ENCODE assay signal across 16 mouse cellular contexts in the genomic region with DNA sequence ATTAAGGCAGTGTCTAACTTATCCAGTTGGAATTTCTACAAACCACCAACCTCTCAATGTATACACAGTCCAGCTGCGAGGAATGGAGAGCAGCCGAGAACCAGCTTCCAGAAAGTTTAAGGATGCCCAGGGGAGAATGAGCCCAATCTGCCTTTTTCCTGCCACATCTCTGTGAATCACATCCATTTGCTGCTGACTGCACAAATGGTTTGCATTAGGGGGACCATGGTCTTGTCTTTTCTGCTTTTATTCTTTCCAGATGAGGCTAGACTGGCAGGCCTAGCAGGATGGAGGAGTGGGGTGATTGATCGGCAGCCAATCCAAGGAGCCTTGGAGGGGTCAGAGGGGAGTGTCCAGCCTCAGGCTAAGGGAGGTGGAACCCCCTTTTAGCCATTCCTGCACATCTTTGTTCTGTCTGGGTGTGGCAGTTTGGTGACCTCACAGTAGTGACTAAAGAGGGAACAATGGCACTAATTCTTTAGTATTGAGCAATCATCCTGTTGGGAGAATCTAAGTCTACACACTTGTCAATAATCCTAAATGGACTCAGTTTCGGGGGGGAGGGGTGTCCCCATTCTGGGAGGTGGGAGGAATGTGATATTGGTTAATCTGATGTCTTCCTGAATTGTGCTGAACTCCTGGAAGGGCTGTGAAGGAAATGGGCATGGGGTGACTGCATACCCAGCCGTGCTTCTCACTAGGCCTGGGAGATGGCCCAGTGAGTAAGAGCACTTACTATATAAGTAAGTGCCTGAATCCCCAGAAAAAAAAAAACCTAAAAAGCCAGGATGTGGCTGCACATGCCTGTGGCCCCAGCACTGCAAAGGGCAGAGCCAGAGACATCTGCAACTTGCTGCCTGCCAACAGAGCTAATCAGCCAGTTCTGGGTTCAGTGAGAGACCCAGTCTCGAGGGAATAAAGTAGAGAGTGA. TPM values are rescaled to one million over a fixed set of nuclear protein-coding genes. Genes with fewer than 3 reads are reported as not detected.
DNase-seq lines count a peak whose midpoint lies in the region; ATAC-seq lines count a peak whose summit lies in the region.
"Had no signal": no experiment of that assay in that cellular context is flagged by ENCODE, and none has a peak within 500 bp of the region (broad histone marks: within the 10 kb centered on the region; RNA-seq: fewer than 3 reads in every experiment).

No protein-coding gene starts in this region.

- 56% methylated on average over 6 of the region's 6 CpGs for WGBS in midbrain, embryonic 11.5 days
- WGBS in midbrain, embryonic 13.5 days: 60% methylated on average over 6 of the region's 6 CpGs
- 26% methylated on average over 6 of the region's 6 CpGs for WGBS in embryonic facial prominence, embryonic 15.5 days
- WGBS in neural tube, embryonic 11.5 days: 48% methylated on average over 6 of the region's 6 CpGs

- H3K27me3 ChIP-seq in midbrain, embryonic 11.5 days (ENCODE audit: control insufficient read depth, insufficient read depth, low read length): no peaks in the 10 kb centered on the region
- H3K27me3 ChIP-seq in midbrain, embryonic 13.5 days: no peaks in the 10 kb centered on the region
- H3K27me3 ChIP-seq in embryonic facial prominence, embryonic 15.5 days: no peaks in the 10 kb centered on the region
- H3K27me3 ChIP-seq in neural tube, embryonic 11.5 days (ENCODE audit: control insufficient read depth, insufficient read depth, low read length): no peaks in the 10 kb centered on the region
- H3K27me3 ChIP-seq: heart, embryonic 12.5 days had no signal

- no peak overlapping the region for H3K4me3 ChIP-seq in midbrain, embryonic 11.5 days (ENCODE audit: low read depth, low read length)
- H3K4me3 ChIP-seq in midbrain, embryonic 13.5 days (replicated peaks): no peak overlapping the region
- H3K4me3 ChIP-seq in embryonic facial prominence, embryonic 15.5 days (replicated peaks): no peak overlapping the region
- no peak overlapping the region for H3K4me3 ChIP-seq in neural tube, embryonic 11.5 days (ENCODE audit: low read depth, low read length)
- H3K4me3 ChIP-seq: heart, embryonic 12.5 days; layer of hippocampus, adult 2 months had no signal

- no peak overlapping the region for H3K27ac ChIP-seq in midbrain, embryonic 11.5 days (ENCODE audit: low read depth, low read length)
- H3K27ac ChIP-seq in midbrain, embryonic 13.5 days: no peak overlapping the region
- H3K27ac ChIP-seq in embryonic facial prominence, embryonic 15.5 days (replicated peaks): peak overlapping the region; percentile 83
- H3K27ac ChIP-seq in neural tube, embryonic 11.5 days (ENCODE audit: low read depth, low read length): no peak overlapping the region
- H3K27ac ChIP-seq: layer of hippocampus, adult 2 months had no signal

- peak; percentile 21 for DNase-seq in midbrain, embryonic 11.5 days (ENCODE audit: low spot score, missing footprints)
- peak; percentile 92 for DNase-seq in NIH3T3 (ENCODE audit: low read depth)
- DNase-seq in neural tube, embryonic 11.5 days (ENCODE audit: low spot score): peak; percentile 29
- DNase-seq in heart, adult 9 months (ENCODE audit: low spot score in 2 of 2): no peak
- no peak for DNase-seq in thymus, postnatal 25 days
- no peak for DNase-seq in layer of hippocampus, adult 11-12 months (ENCODE audit: low spot score)
- DNase-seq: adrenal gland, adult 8-10 months; kidney, adult 2 months; liver; lung, postnatal 10 days; midbrain, embryonic 14.5 days; right cerebral cortex, postnatal 25 days had no signal

- no peak overlapping the region for H3K4me2 ChIP-seq in midbrain, embryonic 11.5 days
- H3K4me2 ChIP-seq in midbrain, embryonic 13.5 days (replicated peaks): no peak overlapping the region
- no peak overlapping the region for H3K4me2 ChIP-seq in embryonic facial prominence, embryonic 15.5 days (replicated peaks)
- H3K4me2 ChIP-seq in neural tube, embryonic 11.5 days (ENCODE audit: low read depth): no peak overlapping the region
- H3K4me2 ChIP-seq: heart, embryonic 12.5 days had no signal

- no peak overlapping the region for H3K9ac ChIP-seq in midbrain, embryonic 11.5 days (ENCODE audit: low read length)
- H3K9ac ChIP-seq in midbrain, embryonic 13.5 days (replicated peaks): no peak overlapping the region
- H3K9ac ChIP-seq in embryonic facial prominence, embryonic 15.5 days: no peak overlapping the region
- H3K9ac ChIP-seq in neural tube, embryonic 11.5 days (ENCODE audit: low read length): no peak overlapping the region
- H3K9ac ChIP-seq: heart, embryonic 12.5 days had no signal

- no peaks in the 10 kb centered on the region for H3K9me3 ChIP-seq in midbrain, embryonic 11.5 days (ENCODE audit: control insufficient read depth, low read length)
- no peaks in the 10 kb centered on the region for H3K9me3 ChIP-seq in midbrain, embryonic 13.5 days
- H3K9me3 ChIP-seq in embryonic facial prominence, embryonic 15.5 days (replicated peaks): no peaks in the 10 kb centered on the region
- H3K9me3 ChIP-seq in neural tube, embryonic 11.5 days (ENCODE audit: control insufficient read depth, low read length): no peaks in the 10 kb centered on the region
- H3K9me3 ChIP-seq: heart, embryonic 12.5 days had no signal

- H3K4me1 ChIP-seq in midbrain, embryonic 11.5 days (ENCODE audit: control insufficient read depth, insufficient read depth, low read length): peaks cover 3% of the 10 kb centered on the region; the same call in 1 of the 2 replicates
- H3K4me1 ChIP-seq in midbrain, embryonic 13.5 days (replicated peaks): no peaks in the 10 kb centered on the region
- H3K4me1 ChIP-seq in embryonic facial prominence, embryonic 15.5 days: peaks cover 51% of the 10 kb centered on the region
- peaks cover 6% of the 10 kb centered on the region; the same call in 1 of the 2 replicates for H3K4me1 ChIP-seq in neural tube, embryonic 11.5 days (ENCODE audit: control insufficient read depth, insufficient read depth, low read length)

- no peak for ATAC-seq in midbrain, embryonic 11.5 days (ENCODE audit: low FRiP score)
- ATAC-seq in midbrain, embryonic 13.5 days: no peak
- peak; percentile 68 for ATAC-seq in embryonic facial prominence, embryonic 15.5 days (ENCODE audit: insufficient number of reproducible peaks, low FRiP score, low TSS enrichment, low read depth)
- no peak for ATAC-seq in neural tube, embryonic 11.5 days (ENCODE audit: insufficient read depth, low FRiP score, low TSS enrichment)

- H3K36me3 ChIP-seq in midbrain, embryonic 11.5 days (ENCODE audit: control insufficient read depth, insufficient read depth, low read length): no peaks in the 10 kb centered on the region
- no peaks in the 10 kb centered on the region for H3K36me3 ChIP-seq in midbrain, embryonic 13.5 days
- no peaks in the 10 kb centered on the region for H3K36me3 ChIP-seq in embryonic facial prominence, embryonic 15.5 days
- no peaks in the 10 kb centered on the region for H3K36me3 ChIP-seq in neural tube, embryonic 11.5 days (ENCODE audit: control insufficient read depth, insufficient read depth, low read length)
- H3K36me3 ChIP-seq: heart, embryonic 12.5 days had no signal

RNA-seq across cellular contexts. Expression of gene Crabp1, which starts 38.5 kb away (rescaled TPM):
- 1,135 and 1,165 TPM in 2 replicates for polyA plus RNA-seq in midbrain, embryonic 11.5 days (2014; fragmentation: Nextera tagmentation; extraction: Ambion mirVana)
- 83.3 and 117 TPM in 2 replicates for polyA plus RNA-seq in midbrain, embryonic 13.5 days (2015; fragmentation: Nextera tagmentation; extraction: Ambion mirVana)
- 472 and 489 TPM in 2 replicates for polyA plus RNA-seq in embryonic facial prominence, embryonic 15.5 days (2015; fragmentation: Nextera tagmentation; extraction: Ambion mirVana)
- 719 and 730 TPM in 2 replicates for polyA plus RNA-seq in neural tube, embryonic 11.5 days (2014; fragmentation: Nextera tagmentation; extraction: Ambion mirVana)

Comparison
In these comparisons a context has a peak if more than half of its experiments do, and no peak if none do; other contexts are left out.
1. DNase-seq: peak in midbrain, embryonic 11.5 days (single experiment), NIH3T3 (single experiment) and neural tube, embryonic 11.5 days (single experiment); none in heart, adult 9 months (0 of 2), thymus, postnatal 25 days (single experiment) and layer of hippocampus, adult 11-12 months (single experiment).